8 mouse cellular contexts compared by ENCODE assay signal in the genomic region with DNA sequence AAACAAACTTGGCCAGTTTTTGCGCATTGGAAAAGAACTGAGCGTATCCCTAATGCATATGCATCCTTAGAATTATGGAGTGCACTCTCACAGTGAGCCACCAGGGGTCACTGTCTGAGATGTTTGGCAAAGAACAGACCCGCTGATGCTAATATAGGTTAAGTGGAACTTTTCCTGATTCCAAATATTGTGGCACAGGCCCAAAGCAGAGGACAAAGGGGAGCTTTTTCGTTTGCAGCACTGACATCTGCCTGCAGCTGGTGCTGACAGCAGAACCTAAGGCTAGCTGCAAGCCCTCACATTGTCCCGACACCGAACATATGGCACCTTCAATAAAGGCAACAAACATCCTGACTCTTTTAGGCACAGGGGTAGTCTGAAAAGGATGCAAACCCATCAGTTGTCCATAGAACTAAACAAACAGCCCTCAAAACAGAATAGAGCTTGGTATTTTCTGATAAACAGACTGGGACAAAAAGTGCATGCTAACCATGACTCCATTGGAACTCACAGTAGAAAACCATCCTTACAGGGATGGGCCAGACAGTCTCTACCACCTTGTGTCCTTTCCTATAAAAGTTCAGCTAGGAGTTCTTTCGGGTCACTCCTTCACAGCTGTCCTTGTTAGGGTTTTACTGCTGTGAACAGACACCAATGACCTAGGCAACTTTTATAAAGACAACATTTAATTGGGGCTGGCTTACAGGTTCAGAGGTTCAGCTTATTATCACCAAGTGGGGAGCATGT.
A peak's percentile ranks its signal among the peaks of the same experiment; 100 is the strongest.
DNase-seq lines count a peak whose midpoint lies in the region; ATAC-seq and TF ChIP-seq lines count a peak whose summit lies in the region.

No protein-coding gene starts in this region.

- ATAC-seq in midbrain, embryonic 16.5 days, result peak; percentile 83
- peak; percentile 45; the same call in 1 of the 2 replicates for ATAC-seq in stomach, postnatal 0 days (ENCODE audit: low FRiP score, low TSS enrichment)

- H3K9ac ChIP-seq in midbrain, embryonic 16.5 days (ENCODE audit: low read depth, low read length), result no peak overlapping the region
- no peak overlapping the region for H3K9ac ChIP-seq in stomach, postnatal 0 days (ENCODE audit: low read length)

- no peaks in the 10 kb centered on the region for H3K36me3 ChIP-seq in kidney, adult 2 months (ENCODE audit: control insufficient read depth, insufficient read depth, low read length)
- H3K36me3 ChIP-seq in limb, embryonic 10.5 days, result no peaks in the 10 kb centered on the region
- H3K36me3 ChIP-seq in midbrain, embryonic 16.5 days (ENCODE audit: control insufficient read depth, insufficient read depth, low read length), result no peaks in the 10 kb centered on the region
- H3K36me3 ChIP-seq in stomach, postnatal 0 days (ENCODE audit: control insufficient read depth, insufficient read depth, low read length), result no peaks in the 10 kb centered on the region

- TF ChIP-seq POLR2A in kidney, adult 2 months (IDR thresholded peaks at IDR 0.05; ENCODE audit: low read depth, low read length), result no peak

- peak; percentile 52 for DNase-seq in gastrocnemius, adult 18-20 months (ENCODE audit: low spot score)
- no peak for DNase-seq in gastrocnemius, postnatal 25 days
- peak; percentile 35 for DNase-seq in cerebellum, adult 9-11 months
- peak; percentile 76 to 89 for DNase-seq in frontal cortex, postnatal 36 days (ENCODE audit: low spot score in 2 of 2)
- DNase-seq in kidney, adult 2 months, result peak; percentile 70
- DNase-seq in limb, embryonic 10.5 days (ENCODE audit: low spot score), result peak; percentile 84
- DNase-seq in stomach, postnatal 0 days (ENCODE audit: low spot score), result peak; percentile 75

- H3K4me3 ChIP-seq in kidney, adult 2 months (ENCODE audit: insufficient read depth, low read depth, low read length), result no peak overlapping the region
- H3K4me3 ChIP-seq in limb, embryonic 10.5 days, result no peak overlapping the region
- H3K4me3 ChIP-seq in midbrain, embryonic 16.5 days (ENCODE audit: low read depth, low read length), result no peak overlapping the region
- no peak overlapping the region for H3K4me3 ChIP-seq in stomach, postnatal 0 days (ENCODE audit: low read depth, low read length)

- H3K9me3 ChIP-seq in limb, embryonic 10.5 days (replicated peaks), result no peaks in the 10 kb centered on the region
- H3K9me3 ChIP-seq in midbrain, embryonic 16.5 days (replicated peaks; ENCODE audit: control insufficient read depth, low read length, poor library complexity, severe bottlenecking), result no peaks in the 10 kb centered on the region
- H3K9me3 ChIP-seq in stomach, postnatal 0 days (ENCODE audit: control insufficient read depth, low read length), result no peaks in the 10 kb centered on the region

- H3K4me2 ChIP-seq in midbrain, embryonic 16.5 days (ENCODE audit: low read length), result no peak overlapping the region
- no peak overlapping the region for H3K4me2 ChIP-seq in stomach, postnatal 0 days (replicated peaks; ENCODE audit: low read depth)

- no peak for TF ChIP-seq EP300 in stomach, postnatal 0 days (optimal IDR thresholded peaks at IDR 0.05)

- no peaks in the 10 kb centered on the region for H3K4me1 ChIP-seq in kidney, adult 2 months (ENCODE audit: control insufficient read depth, insufficient read depth, low read length)
- H3K4me1 ChIP-seq in limb, embryonic 10.5 days, result no peaks in the 10 kb centered on the region
- no peaks in the 10 kb centered on the region for H3K4me1 ChIP-seq in midbrain, embryonic 16.5 days (ENCODE audit: control insufficient read depth, insufficient read depth, low read length)
- H3K4me1 ChIP-seq in stomach, postnatal 0 days (replicated peaks; ENCODE audit: control insufficient read depth, insufficient read depth), result no peaks in the 10 kb centered on the region

- H3K27ac ChIP-seq in kidney, adult 2 months (ENCODE audit: insufficient read depth, low read depth, low read length), result no peak overlapping the region
- H3K27ac ChIP-seq in limb, embryonic 10.5 days, result no peak overlapping the region
- no peak overlapping the region for H3K27ac ChIP-seq in midbrain, embryonic 16.5 days (ENCODE audit: low read length)
- no peak overlapping the region for H3K27ac ChIP-seq in stomach, postnatal 0 days (replicated peaks)

- no peaks in the 10 kb centered on the region for H3K27me3 ChIP-seq in kidney, adult 2 months (replicated peaks; ENCODE audit: control insufficient read depth, insufficient read depth, low read length)
- no peaks in the 10 kb centered on the region for H3K27me3 ChIP-seq in limb, embryonic 10.5 days (ENCODE audit: low read depth, poor library complexity, severe bottlenecking)
- H3K27me3 ChIP-seq in midbrain, embryonic 16.5 days (ENCODE audit: control insufficient read depth, insufficient read depth, low read depth, low read length), result no peaks in the 10 kb centered on the region
- no peaks in the 10 kb centered on the region for H3K27me3 ChIP-seq in stomach, postnatal 0 days (ENCODE audit: control insufficient read depth, insufficient read depth, low read length)

- 38% methylated on average over 7 of the region's 7 CpGs for WGBS in kidney, adult 2 months
- WGBS in limb, embryonic 10.5 days, result 58% methylated on average over 7 of the region's 7 CpGs
- WGBS in midbrain, embryonic 16.5 days, result 46% methylated on average over 7 of the region's 7 CpGs
- 34% methylated on average over 7 of the region's 7 CpGs for WGBS in stomach, postnatal 0 days

- peak; percentile 67 for TF ChIP-seq CTCF in kidney, adult 2 months (conservative IDR thresholded peaks at IDR 0.05; ENCODE audit: insufficient read depth, insufficient read length, low read depth, low read length)
- TF ChIP-seq CTCF in stomach, postnatal 0 days (IDR thresholded peaks at IDR 0.05; ENCODE audit: low read depth), result peak; percentile 91
